Mouse (Mus musculus) liver, embryonic 14.5 days (tissue): ENCODE measurements around the gene Lbhd2. TPM values are rescaled to one million over a fixed set of nuclear protein-coding genes. Genes with fewer than 3 reads are reported as not detected.

ENCODE experiments used
- ATAC-seq: fragments of 200-750 bp; cut with Nextera tagmentation; 2 replicates; pipeline ENCODE4 v1.8.0; 2017; ENCODE audit warnings: moderate number of reproducible peaks, mild to moderate bottlenecking, moderate library complexity; ENCODE audit not compliant: insufficient read depth
- DNase-seq, 3 experiments: peaks; one replicate each; pipeline ENCODE4 v3.0.0-alpha.2; 2012 to 2013; ENCODE audit warnings: low read depth in 3 of 3, low spot score in 3 of 3
- H3K27ac ChIP-seq: fragments of 300-500 bp; sonication (generic); 2 replicates; pipeline ENCODE4 v1.5.1; 2014; ENCODE audit warnings: moderate library complexity, mild to moderate bottlenecking, control low read depth, inconsistent platforms
- H3K27me3 ChIP-seq: fragments of 300-500 bp; sonication (generic); 2 replicates; pipeline ENCODE4 v1.6.1; 2014; ENCODE audit warnings: mild to moderate bottlenecking, low read length, moderate library complexity; ENCODE audit not compliant: control insufficient read depth, insufficient read depth
- H3K36me3 ChIP-seq: fragments of 300-500 bp; sonication (generic); replicated peaks from 2 replicates; pipeline ENCODE4 v1.6.1; 2014; ENCODE audit warnings: low read depth; ENCODE audit not compliant: control insufficient read depth, insufficient read depth
- H3K4me1 ChIP-seq, 2 experiments: fragments of 200-500 bp in 1 of 2; fragments of 300-500 bp in 1 of 2; sonication (generic) in 1 of 2; replicated peaks; 2 replicates each; pipeline ENCODE4 v1.6.1; 2012 to 2014; ENCODE audit warnings: antibody characterized with exemption in 1 of 2, inconsistent platforms in 1 of 2, low read length in 1 of 2; ENCODE audit not compliant: control insufficient read depth in 2 of 2, insufficient read depth in 2 of 2
- H3K4me2 ChIP-seq: fragments of 300-500 bp; sonication (generic); 2 replicates; pipeline ENCODE4 v1.6.1; 2014; ENCODE audit warnings: low read depth, mild to moderate bottlenecking, control low read depth, moderate library complexity
- H3K4me3 ChIP-seq, 2 experiments: fragments of 200-500 bp in 1 of 2; fragments of 300-500 bp in 1 of 2; sonication (generic) in 1 of 2; 2 replicates each; pipeline ENCODE4 v1.5.1; 2012 to 2014; ENCODE audit warnings: low read depth in 2 of 2, low read length in 2 of 2, mild to moderate bottlenecking in 2 of 2, control low read depth in 1 of 2, inconsistent platforms in 1 of 2, moderate library complexity in 1 of 2; ENCODE audit not compliant: insufficient read depth in 1 of 2
- H3K9ac ChIP-seq: fragments of 300-500 bp; sonication (generic); replicated peaks from 2 replicates; pipeline ENCODE4 v1.6.1; 2014; ENCODE audit warnings: mild to moderate bottlenecking, control low read depth, moderate library complexity
- H3K9me3 ChIP-seq: fragments of 300-500 bp; sonication (generic); 2 replicates; pipeline ENCODE4 v1.6.1; 2016; ENCODE audit warnings: low read length, mixed read lengths; ENCODE audit not compliant: control insufficient read depth
- CTCF ChIP-seq: IDR thresholded peaks from 2 replicates; pipeline ENCODE4 v1.5.1; 2016; ENCODE audit warnings: antibody characterized with exemption, low read depth, control low read depth
- EP300 ChIP-seq: IDR thresholded peaks from 2 replicates; pipeline ENCODE4 v1.6.1; 2016; ENCODE audit warnings: antibody characterized with exemption, low read depth
- WGBS: fragments of 180-500 bp; shearing (Covaris S2); extraction: QIAGEN DNeasy Blood & Tissue Kit; methylation state at CpG from one replicate; pipeline ENCODE4 v1.1.7; 2014; ENCODE audit not compliant: insufficient replicate concordance; 5-methylcytosine and 5-hydroxymethylcytosine counted together
- polyA plus RNA-seq, 2 experiments: library from polyadenylated mRNA; depleted of rRNA in 1 of 2; stranded (reverse) in 1 of 2; unstranded in 1 of 2; fragments of >200 nt; fragmentation: Nextera tagmentation in 1 of 2; extraction: Ambion mirVana in 1 of 2; gene quantifications; 2 replicates each; pipeline versions ENCODE4 v1.2.1 to v1.2.3; 2012 to 2014

The Lbhd2 gene
- polyA plus RNA-seq, 2 experiments, result 0.15 TPM; not detected in 1

DNA sequence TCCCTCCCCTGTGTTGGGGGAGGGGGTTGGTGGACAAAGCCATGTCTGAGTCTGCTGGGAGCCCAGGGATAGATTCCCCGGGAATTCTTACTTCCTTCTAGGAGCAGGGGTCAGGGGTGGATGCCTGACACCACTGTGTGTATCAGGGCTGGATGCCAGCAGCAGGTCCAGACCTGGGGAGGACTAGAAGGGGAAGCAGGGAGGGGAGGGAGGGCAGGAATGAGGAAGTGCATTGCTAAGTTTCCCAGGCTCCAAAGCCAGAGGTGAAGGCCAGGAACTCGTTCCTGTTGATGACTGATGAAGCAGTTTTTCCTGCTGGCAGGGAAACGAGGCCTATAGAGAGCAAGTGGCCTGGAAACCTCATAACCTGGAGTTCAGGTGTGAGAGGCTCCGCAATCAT, 25.5 kb downstream of the Lbhd2 start:
- ATAC-seq (no peak), DNase-seq (no peak)
- peaks cover 55 to 65% of the 10 kb centered on the region in 2 experiments for H3K4me1 ChIP-seq
- 37% methylated on average over 4 of the region's 4 CpGs for WGBS
- no peak for TF ChIP-seq EP300
- TF ChIP-seq CTCF, result no peak
- H3K27ac ChIP-seq, result no peak overlapping the region
- peaks cover 28% of the 10 kb centered on the region for H3K27me3 ChIP-seq
- no peaks in the 10 kb centered on the region for H3K36me3 ChIP-seq
- H3K4me2 ChIP-seq, result no peak overlapping the region
- H3K9me3 ChIP-seq, result no peaks in the 10 kb centered on the region
- H3K9ac ChIP-seq, result no peak overlapping the region
- no peak overlapping the region for H3K4me3 ChIP-seq

DNA sequence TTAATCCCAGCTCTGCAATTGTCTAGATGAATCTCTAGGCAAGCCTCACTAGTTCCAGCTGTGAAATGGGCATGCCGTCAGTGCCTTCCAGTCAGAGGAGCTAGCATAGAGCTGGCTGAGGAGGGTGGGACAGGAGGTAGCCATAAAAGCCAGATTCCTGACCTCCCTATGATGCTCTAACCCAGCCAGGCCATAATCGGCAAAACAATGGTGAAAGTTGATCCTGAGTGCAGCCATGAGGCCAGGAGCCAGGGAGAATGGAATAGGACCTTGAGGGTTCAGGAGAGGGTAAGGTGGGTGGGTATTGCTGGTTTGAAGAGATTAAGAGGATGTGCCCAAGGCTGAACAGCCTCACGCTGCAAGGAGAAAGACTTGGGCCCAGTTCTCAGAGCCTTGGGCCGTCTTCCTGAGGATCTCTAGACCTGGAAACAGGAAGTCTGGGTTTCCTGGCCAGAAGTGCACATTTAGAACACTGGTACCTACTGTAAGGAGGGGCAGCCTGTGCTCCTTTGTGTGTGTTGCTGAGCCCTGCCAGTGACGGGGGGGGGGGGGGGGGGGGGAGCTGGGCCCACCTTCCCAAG, 26.2 kb downstream of the Lbhd2 start:
- no peak for DNase-seq
- Histone ChIP-seq H3K9ac (peak overlapping the region; percentile 43; the same call in 1 of the 2 replicates), H3K4me2 (0 out of 2 replicates have a peak overlapping the region, but pooled peaks have one; percentile 8), H3K9me3 (no peaks in the 10 kb centered on the region), H3K27me3 (peaks cover 28% of the 10 kb centered on the region), H3K4me3 (no peak overlapping the region), H3K4me1 (peaks cover 63 to 73% of the 10 kb centered on the region in 2 experiments), H3K36me3 (no peaks in the 10 kb centered on the region), H3K27ac (peak overlapping the region; percentile 30)
- WGBS, result 45% methylated on average over 4 of the region's 5 CpGs
- ATAC-seq, result no peak
- TF ChIP-seq CTCF (no peak), EP300 (no peak)

DNA sequence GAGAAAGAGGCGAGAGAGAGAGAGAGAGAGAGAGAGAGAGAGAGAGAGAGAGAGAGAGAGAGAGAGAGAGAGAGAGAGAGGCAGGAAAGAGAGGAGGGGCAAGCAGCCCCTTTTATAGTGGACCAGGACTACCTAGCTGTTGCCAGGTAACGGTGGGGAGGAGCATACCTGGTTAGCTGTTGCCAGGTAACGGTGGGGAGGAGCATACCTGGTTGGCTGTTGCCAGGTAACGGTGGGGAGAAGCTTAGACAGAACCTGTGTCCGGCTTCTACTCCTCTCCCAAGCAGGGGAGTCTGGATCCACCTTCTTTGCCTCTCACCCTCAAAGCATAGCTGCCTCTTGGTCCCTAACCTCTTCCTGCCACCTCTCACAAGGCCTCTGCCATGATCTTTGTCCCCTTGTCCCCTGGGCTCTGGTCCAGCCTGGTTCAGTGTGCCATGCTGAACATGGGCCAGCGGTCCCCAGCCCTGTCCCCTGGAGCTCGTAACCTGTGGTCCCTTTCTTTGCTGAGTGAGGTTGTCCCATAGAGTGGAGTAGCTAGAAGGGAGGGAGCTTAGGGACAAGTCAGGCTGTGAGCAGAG, 27.6 kb downstream of the Lbhd2 start:
- Histone ChIP-seq H3K27me3 (peaks cover 15% of the 10 kb centered on the region), H3K4me3 (peak overlapping the region in 1 of 2 experiments; percentile 7; a peak in 1 of 4 replicates), H3K9me3 (no peaks in the 10 kb centered on the region), H3K4me2 (peak overlapping the region; percentile 60), H3K27ac (peak overlapping the region; percentile 72), H3K36me3 (no peaks in the 10 kb centered on the region), H3K9ac (peak overlapping the region; percentile 38), H3K4me1 (peaks cover 71 to 80% of the 10 kb centered on the region in 2 experiments)
- WGBS, result 46% methylated on average over 6 of the region's 7 CpGs
- ATAC-seq (no peak), DNase-seq (no peak)
- TF ChIP-seq CTCF (no peak), EP300 (no peak)

DNA sequence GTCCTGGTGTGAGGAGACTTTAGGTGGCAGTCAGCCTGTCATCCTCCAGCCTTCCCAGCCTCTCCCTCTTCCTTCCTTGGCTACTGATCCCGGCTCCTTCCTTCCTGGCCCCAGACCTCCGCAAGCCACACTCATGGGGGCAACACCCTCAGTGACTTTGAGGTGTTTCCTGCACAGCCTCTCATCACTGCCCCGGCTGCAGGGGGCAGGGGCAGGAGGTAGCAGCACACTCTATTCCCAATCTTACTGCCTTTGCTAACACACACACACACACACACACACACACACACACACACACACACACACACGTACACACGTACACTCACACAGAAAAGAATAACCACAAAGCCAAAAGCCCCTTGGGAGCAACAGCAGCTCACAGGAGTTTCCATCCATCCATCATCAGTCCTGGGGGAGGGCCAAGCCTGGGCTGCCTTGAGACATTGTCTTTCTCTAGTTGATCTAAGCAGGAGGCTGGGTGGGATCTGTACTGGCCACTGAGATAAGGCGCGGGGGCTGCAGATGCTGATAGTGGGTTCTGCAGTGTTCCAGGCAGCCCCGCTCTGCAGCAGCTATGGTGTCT, 28.2 kb downstream of the Lbhd2 start:
- H3K4me1 ChIP-seq, result peaks cover 73 to 83% of the 10 kb centered on the region in 2 experiments
- peak overlapping the region; percentile 72 for H3K27ac ChIP-seq
- WGBS, result 11% methylated on average over 7 of the region's 8 CpGs
- TF ChIP-seq CTCF (no peak), EP300 (peak; percentile 89)
- H3K4me3 ChIP-seq, result peak overlapping the region in 1 of 2 experiments; percentile 7; a peak in 2 of 4 replicates
- H3K4me2 ChIP-seq, result peak overlapping the region; percentile 60
- H3K9me3 ChIP-seq, result no peaks in the 10 kb centered on the region
- peak overlapping the region; percentile 38 for H3K9ac ChIP-seq
- H3K27me3 ChIP-seq, result peaks cover 9% of the 10 kb centered on the region
- no peaks in the 10 kb centered on the region for H3K36me3 ChIP-seq
- ATAC-seq, result peak; percentile 89
- peak; percentile 65 to 77 (median 75) for DNase-seq

DNA sequence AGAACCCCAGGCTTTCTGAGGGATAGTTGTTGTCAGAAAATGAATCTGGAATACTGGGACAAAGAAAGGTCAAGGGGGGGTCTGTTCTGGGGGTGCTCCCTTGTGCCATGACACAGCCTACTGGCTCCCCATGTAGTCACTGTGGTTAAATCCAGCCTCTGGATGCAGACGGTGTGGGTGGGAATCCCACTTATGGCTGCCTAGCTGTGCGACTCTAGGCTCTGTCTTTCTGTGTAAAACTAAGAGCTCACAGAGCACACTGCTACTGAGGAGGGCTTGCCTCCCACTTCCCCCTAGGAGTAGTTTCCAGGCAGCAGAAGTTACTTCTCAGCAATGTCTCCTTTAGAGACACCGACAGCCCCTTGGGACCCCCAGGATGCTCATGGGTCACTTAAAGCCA, 29.6 kb downstream of the Lbhd2 start:
- Histone ChIP-seq H3K4me2 (no peak overlapping the region), H3K9me3 (no peaks in the 10 kb centered on the region), H3K4me3 (no peak overlapping the region), H3K9ac (no peak overlapping the region), H3K27ac (peak overlapping the region; percentile 29), H3K36me3 (no peaks in the 10 kb centered on the region), H3K4me1 (peaks cover 67 to 79% of the 10 kb centered on the region in 2 experiments), H3K27me3 (no peaks in the 10 kb centered on the region)
- TF ChIP-seq EP300 (no peak), CTCF (no peak)
- DNase-seq, result no peak
- ATAC-seq, result no peak
- 79% methylated on average over 3 of the region's 3 CpGs for WGBS
